Mouse (Mus musculus): Measurements from ENCODE around the gene Epb41l4b.

DNA sequence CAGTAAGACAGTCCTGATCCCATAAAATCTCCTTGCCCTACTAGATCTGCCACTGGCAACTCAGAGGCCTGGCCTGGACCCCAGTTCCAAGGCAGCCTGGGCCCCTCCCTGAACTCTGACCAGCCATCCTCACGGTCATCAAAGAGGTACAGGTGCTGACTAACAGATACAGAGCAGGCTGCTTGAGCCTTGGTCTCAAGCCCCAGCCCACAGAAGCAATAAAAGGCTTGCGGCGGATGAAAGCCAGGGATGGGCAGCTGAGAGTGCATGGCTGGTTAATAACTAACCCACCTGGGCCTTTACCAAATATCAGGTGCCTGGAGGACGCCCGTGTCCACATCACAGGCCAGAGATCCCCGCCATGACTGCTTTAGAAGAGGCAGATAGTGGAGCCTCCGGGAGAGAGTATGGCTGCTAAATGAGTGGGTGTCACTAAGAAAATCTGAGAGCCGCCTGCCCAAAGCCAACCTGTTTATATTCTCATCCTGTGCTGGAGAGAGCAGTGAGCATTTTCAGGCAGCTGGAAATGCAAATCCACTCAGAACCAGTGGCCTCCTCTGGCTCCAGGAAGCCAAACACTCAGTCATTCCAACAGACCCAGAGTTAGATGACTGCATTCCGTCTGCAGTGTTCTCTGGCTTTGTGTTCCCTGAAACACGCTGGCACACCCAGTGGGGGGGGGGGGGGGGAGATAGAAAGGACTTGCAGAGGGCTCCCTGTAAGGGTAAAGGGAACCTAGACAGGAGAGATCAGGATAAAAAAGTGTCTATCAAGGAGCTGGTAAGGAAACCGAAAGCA is 13.3 kb downstream of the Epb41l4b start:
- no peak for TF ChIP-seq USF1 (IDR thresholded peaks at IDR 0.05; ENCODE audit: low read depth)
- no peak for TF ChIP-seq CTCF (IDR thresholded peaks at IDR 0.05; ENCODE audit: control insufficient read depth, insufficient read depth, insufficient read length)
- no peak for TF ChIP-seq FOSL1 (IDR thresholded peaks at IDR 0.05; ENCODE audit: insufficient read depth, low read length, poor library complexity, severe bottlenecking)
